Mouse (Mus musculus): ENCODE data around the gene Gm48552. TPM values are rescaled to one million over a fixed set of nuclear protein-coding genes. Genes with fewer than 3 reads are reported as not detected.
A peak's percentile ranks its signal among the peaks of the same experiment; 100 is the strongest.

The Gm48552 gene
- polyA plus RNA-seq, 1 experiment from 2014 or later: 0.91 TPM

- ATAC-seq (replicated peaks; ENCODE audit: insufficient number of reproducible peaks, insufficient read depth, low FRiP score, low read depth): peak; percentile 94
- under 1% methylated on average over 54 of the region's 54 CpGs for WGBS
- Histone ChIP-seq H3K27ac (peak within 1 kb of the TSS; percentile 83), H3K4me1 (replicated peaks) (peaks cover 43% of the 10 kb centered on the region), H3K27me3 (no peaks in the 10 kb centered on the region), H3K4me3 (peak within 1 kb of the TSS; percentile 73), H3K9ac (peak within 1 kb of the TSS; percentile 90), H3K9me3 (replicated peaks) (no peaks in the 10 kb centered on the region), H3K4me2 (peak within 1 kb of the TSS; percentile 73), H3K36me3 (peaks cover 20% of the 10 kb centered on the region; the same call in 1 of the 2 replicates)
Measured at GRCm38 (mm10) chr10:81350351-81351063, 38.3 kb upstream of the Gm48552 start, which contains the start of gene Hmg20b. Hmg20b (minus strand) TSS chr10:81350480.

- H3K9me3 ChIP-seq (replicated peaks): no peaks in the 10 kb centered on the region
- peaks cover 44% of the 10 kb centered on the region for H3K4me1 ChIP-seq (replicated peaks)
- ATAC-seq (replicated peaks; ENCODE audit: insufficient number of reproducible peaks, insufficient read depth, low FRiP score, low read depth): no peak
- WGBS: 18% methylated on average over 9 of the region's 9 CpGs
- H3K4me2 ChIP-seq: no peak overlapping the region
- no peak overlapping the region for H3K27ac ChIP-seq
- peaks cover 7% of the 10 kb centered on the region; the same call in 1 of the 2 replicates for H3K36me3 ChIP-seq
- H3K27me3 ChIP-seq: no peaks in the 10 kb centered on the region
- H3K4me3 ChIP-seq: no peak overlapping the region
- no peak overlapping the region for H3K9ac ChIP-seq
Measured at GRCm38 (mm10) chr10:81351678-81352291, 37.0 kb upstream of the Gm48552 start.

DNA sequence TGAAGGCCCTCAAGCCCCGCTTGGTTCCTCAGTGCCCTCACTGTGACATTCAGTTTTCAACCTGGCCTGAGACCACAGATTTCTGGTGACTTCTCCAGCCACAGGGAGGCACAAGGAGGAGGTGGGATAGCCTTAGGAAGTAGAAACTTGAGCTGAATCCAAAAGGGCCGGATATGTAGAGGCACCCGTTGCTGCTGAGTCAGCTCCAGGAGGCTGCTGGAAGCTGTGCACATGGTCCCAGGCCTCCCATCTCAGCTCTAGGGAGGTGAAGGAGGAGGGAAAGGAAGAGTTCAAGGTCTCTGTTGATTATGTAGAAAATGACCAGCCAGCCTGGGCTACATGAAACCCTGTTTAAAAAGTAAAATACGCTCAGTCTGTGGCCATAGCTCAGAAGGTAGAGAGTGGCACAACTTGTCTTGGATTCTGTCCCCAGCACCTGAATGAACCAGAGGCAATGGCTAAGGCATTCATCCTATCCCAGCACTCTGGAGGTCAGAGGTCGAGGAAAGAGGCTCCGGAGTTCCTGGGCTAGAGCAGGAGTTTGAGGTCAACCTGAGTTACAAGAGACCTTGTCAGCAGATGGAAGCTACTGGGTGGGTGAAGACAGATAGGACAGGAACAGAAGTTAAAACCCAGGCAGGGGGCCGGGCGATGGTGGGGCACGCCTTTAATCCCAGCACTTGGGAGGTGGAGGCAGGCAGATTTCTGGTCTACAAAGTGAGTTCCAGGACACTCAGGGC lies 33.9 kb upstream of the Gm48552 start:
- H3K4me3 ChIP-seq: no peak overlapping the region
- no peaks in the 10 kb centered on the region for H3K36me3 ChIP-seq
- no peak for ATAC-seq (replicated peaks; ENCODE audit: insufficient number of reproducible peaks, insufficient read depth, low FRiP score, low read depth)
- 64% methylated on average over 9 of the region's 9 CpGs for WGBS
- H3K9me3 ChIP-seq (replicated peaks): no peaks in the 10 kb centered on the region
- H3K4me1 ChIP-seq (replicated peaks): peaks cover 40% of the 10 kb centered on the region
- H3K27ac ChIP-seq: peak overlapping the region; percentile 37; the same call in 1 of the 2 replicates
- H3K27me3 ChIP-seq: no peaks in the 10 kb centered on the region
- H3K9ac ChIP-seq: no peak overlapping the region
- no peak overlapping the region for H3K4me2 ChIP-seq

DNA sequence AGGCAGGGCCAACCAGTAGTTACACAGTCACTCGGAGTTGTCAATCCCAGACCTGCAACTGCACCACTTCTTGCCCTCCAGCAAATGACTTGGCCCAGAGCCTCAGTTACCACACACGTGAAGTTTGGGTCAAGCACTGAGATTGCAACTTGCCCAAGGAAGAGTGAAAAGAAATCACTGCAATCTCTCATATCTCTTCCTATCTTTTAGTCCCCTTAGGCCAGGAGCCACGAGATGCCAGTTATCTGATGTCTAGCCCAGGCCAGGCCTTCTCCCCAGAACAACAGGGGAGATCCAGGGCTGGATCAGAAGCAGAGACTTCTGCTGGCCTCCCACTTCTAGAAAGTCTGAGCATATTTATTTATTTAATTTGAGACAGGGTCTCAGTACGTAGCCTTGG lies 33.3 kb upstream of the Gm48552 start:
- H3K4me2 ChIP-seq: no peak overlapping the region
- H3K36me3 ChIP-seq: no peaks in the 10 kb centered on the region
- no peak for ATAC-seq (replicated peaks; ENCODE audit: insufficient number of reproducible peaks, insufficient read depth, low FRiP score, low read depth)
- H3K27ac ChIP-seq: no peak overlapping the region
- no peak overlapping the region for H3K4me3 ChIP-seq
- H3K9ac ChIP-seq: no peak overlapping the region
- no peaks in the 10 kb centered on the region for H3K9me3 ChIP-seq (replicated peaks)
- 68% methylated on average over 4 of the region's 4 CpGs for WGBS
- no peaks in the 10 kb centered on the region for H3K27me3 ChIP-seq
- H3K4me1 ChIP-seq (replicated peaks): peaks cover 46% of the 10 kb centered on the region

- 50% methylated on average over 12 of the region's 12 CpGs for WGBS
- Histone ChIP-seq H3K27me3 (no peaks in the 10 kb centered on the region), H3K36me3 (no peaks in the 10 kb centered on the region), H3K9ac (peak overlapping the region; percentile 8; the same call in 1 of the 2 replicates), H3K9me3 (replicated peaks) (no peaks in the 10 kb centered on the region), H3K4me1 (replicated peaks) (peaks cover 49% of the 10 kb centered on the region), H3K4me2 (peak overlapping the region; percentile 98), H3K4me3 (peak overlapping the region; percentile 95), H3K27ac (peak overlapping the region; percentile 46; the same call in 1 of the 2 replicates)
- ATAC-seq (replicated peaks; ENCODE audit: insufficient number of reproducible peaks, insufficient read depth, low FRiP score, low read depth): no peak
Measured at GRCm38 (mm10) chr10:81356352-81356990, 32.3 kb upstream of the Gm48552 start.

DNA sequence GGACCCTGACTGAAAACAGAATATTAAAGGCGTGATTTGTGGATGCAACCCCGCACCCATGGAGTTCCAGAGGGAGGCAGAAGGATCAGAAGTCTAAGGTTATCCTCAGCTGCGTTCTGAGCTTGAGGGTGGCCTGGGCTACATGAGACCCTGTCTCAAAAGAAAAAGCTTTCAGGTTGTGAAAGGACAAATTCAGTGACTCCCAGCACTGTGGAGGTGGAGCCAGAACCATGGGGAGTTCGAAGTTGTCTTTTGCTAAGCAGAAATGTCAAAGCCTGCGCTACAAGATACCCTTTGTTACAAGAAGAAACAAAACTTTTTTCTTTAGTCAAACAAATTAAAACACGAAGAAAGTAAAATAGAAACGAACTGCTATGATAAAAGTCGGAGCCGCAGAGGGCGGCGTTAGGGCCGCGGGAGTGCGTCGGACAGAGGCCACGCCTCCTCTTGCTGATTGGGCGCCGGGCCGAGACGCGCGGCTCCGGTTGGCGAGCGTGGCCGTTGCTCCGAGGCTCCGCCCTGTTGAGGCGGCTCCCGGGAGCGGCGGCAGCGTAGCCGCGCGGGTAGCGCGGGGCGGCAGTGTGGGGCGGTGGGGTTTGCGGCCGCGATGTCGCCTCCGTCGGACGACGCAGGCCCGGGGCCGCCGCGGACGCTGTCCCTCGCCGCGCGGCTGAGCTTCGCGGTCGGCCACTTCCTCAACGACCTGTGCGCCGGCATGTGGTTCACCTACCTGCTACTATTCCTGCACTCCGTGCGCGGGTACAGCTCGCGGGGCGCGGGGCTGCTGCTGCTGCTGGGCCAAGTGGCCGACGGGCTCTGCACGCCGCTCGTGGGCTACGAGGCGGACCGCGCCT lies 31.6 kb upstream of the Gm48552 start, which contains the start of gene Mfsd12:
Gene Mfsd12 (plus strand): TSS at position 501 of the 854 bp plus-strand sequence.
- no peaks in the 10 kb centered on the region for H3K27me3 ChIP-seq
- 2% methylated on average over 79 of the region's 79 CpGs for whole genome bisulfite sequencing
- peaks cover 54% of the 10 kb centered on the region for H3K4me1 ChIP-seq (replicated peaks)
- peak; percentile 81 for ATAC-seq (replicated peaks; ENCODE audit: insufficient number of reproducible peaks, insufficient read depth, low FRiP score, low read depth)
- H3K27ac ChIP-seq: peak within 1 kb of the TSS; percentile 78
- H3K4me2 ChIP-seq: peak within 1 kb of the TSS; percentile 98
- H3K4me3 ChIP-seq: peak within 1 kb of the TSS; percentile 95
- H3K36me3 ChIP-seq: no peaks in the 10 kb centered on the region
- no peaks in the 10 kb centered on the region for H3K9me3 ChIP-seq (replicated peaks)
- peak within 1 kb of the TSS; percentile 95 for H3K9ac ChIP-seq

DNA sequence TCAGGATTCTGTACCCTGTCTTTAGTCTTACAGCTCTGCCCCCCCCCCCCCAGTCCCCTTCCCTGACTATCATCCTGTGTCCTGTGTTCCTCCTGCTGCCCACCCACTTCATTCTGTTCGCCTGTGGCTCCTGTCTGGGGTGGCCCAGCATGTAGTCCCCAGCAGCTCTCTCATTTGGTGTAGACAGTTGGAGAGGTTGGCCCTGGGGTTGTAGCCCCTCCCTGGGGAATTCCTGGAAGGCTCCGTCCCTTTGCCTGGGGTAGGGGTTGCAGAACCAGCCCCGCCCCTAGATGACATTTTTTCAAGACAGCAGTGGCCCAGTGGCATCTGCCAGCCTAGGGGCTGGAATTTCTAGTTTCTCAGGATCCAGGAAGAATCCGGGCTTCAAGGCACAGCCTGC lies 30.6 kb upstream of the Gm48552 start:
- Histone ChIP-seq H3K27me3 (no peaks in the 10 kb centered on the region), H3K9me3 (replicated peaks) (no peaks in the 10 kb centered on the region), H3K9ac (peak overlapping the region; percentile 95), H3K4me2 (peak overlapping the region; percentile 98), H3K4me1 (replicated peaks) (peaks cover 64% of the 10 kb centered on the region), H3K36me3 (no peaks in the 10 kb centered on the region), H3K4me3 (peak overlapping the region; percentile 95), H3K27ac (peak overlapping the region; percentile 78)
- WGBS: 14% methylated on average over 4 of the region's 4 CpGs
- no peak for ATAC-seq (replicated peaks; ENCODE audit: insufficient number of reproducible peaks, insufficient read depth, low FRiP score, low read depth)

- H3K36me3 ChIP-seq: no peaks in the 10 kb centered on the region
- H3K27ac ChIP-seq: peak overlapping the region; percentile 78
- no peak for ATAC-seq (replicated peaks; ENCODE audit: insufficient number of reproducible peaks, insufficient read depth, low FRiP score, low read depth)
- peaks cover 71% of the 10 kb centered on the region for H3K4me1 ChIP-seq (replicated peaks)
- H3K9ac ChIP-seq: 0 out of 2 replicates have a peak overlapping the region, but pooled peaks have one; percentile 95
- H3K27me3 ChIP-seq: no peaks in the 10 kb centered on the region
- H3K4me2 ChIP-seq: peak overlapping the region; percentile 98
- H3K9me3 ChIP-seq (replicated peaks): no peaks in the 10 kb centered on the region
- H3K4me3 ChIP-seq: peak overlapping the region; percentile 95
- WGBS: 63% methylated on average over 1 of the region's 1 CpGs
Measured at GRCm38 (mm10) chr10:81358841-81359240, 30.0 kb upstream of the Gm48552 start.

DNA sequence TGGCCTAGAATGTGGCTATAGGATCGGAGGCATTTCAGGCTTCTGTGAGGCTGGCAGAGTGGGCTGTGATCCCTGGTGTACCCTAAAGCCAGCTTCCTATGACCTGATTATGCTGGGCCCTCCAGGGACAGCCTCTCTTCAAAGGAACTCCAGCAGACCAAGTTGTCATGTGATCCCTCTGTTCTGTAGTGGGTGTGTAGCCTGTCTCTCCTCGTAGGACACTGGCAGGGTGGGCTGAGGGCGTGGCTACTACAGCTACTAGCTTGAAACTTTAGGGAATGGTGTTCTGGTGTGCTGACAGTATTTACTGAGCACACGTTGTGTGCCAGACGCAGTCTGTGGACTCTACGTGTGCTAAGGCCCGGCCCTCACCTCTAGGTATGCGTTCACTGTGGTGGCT lies 28.1 kb upstream of the Gm48552 start:
- Histone ChIP-seq H3K4me3 (no peak overlapping the region), H3K27me3 (no peaks in the 10 kb centered on the region), H3K4me2 (0 out of 2 replicates have a peak overlapping the region, but pooled peaks have one; percentile 2), H3K36me3 (no peaks in the 10 kb centered on the region), H3K9ac (no peak overlapping the region), H3K9me3 (replicated peaks) (no peaks in the 10 kb centered on the region), H3K27ac (0 out of 2 replicates have a peak overlapping the region, but pooled peaks have one; percentile 2), H3K4me1 (replicated peaks) (peaks cover 88% of the 10 kb centered on the region)
- 54% methylated on average over 8 of the region's 8 CpGs for WGBS
- no peak for ATAC-seq (replicated peaks; ENCODE audit: insufficient number of reproducible peaks, insufficient read depth, low FRiP score, low read depth)

DNA sequence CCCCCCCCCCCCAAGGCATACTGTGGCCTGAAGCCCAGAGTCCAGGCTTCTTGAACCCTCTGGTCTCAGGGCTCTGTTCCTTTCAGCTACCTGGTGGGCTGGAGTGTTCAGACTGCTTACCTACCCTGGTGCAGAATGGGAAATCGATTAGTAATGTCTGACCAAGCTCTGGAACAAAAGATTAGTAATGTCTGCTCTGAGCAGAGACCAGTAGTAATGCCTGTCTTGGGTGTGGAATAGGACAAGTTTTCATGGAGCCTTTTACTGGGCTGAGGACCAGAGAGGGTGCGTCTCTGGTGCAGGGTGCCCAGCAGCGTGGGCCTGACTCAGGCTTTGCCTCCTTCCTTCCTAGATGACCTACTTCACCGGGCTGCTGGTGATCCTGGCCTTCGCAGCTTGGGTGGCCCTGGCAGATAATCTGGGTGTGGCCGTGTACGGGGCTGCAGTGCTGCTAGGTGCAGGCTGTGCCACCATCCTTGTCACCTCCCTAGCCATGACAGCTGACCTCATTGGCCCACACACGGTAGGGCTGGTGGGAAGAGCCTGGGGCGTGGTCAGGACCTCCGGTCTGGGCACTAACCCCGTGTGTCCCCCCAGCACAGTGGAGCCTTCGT lies 26.4 kb upstream of the Gm48552 start:
- no peak for ATAC-seq (replicated peaks; ENCODE audit: insufficient number of reproducible peaks, insufficient read depth, low FRiP score, low read depth)
- H3K4me3 ChIP-seq: peak overlapping the region; percentile 46; the same call in 1 of the 2 replicates
- peak overlapping the region; percentile 93 for H3K27ac ChIP-seq
- H3K36me3 ChIP-seq: peaks cover 8% of the 10 kb centered on the region
- H3K4me2 ChIP-seq: peak overlapping the region; percentile 83
- 53% methylated on average over 12 of the region's 12 CpGs for WGBS
- H3K4me1 ChIP-seq (replicated peaks): peaks cover 94% of the 10 kb centered on the region
- H3K9me3 ChIP-seq (replicated peaks): no peaks in the 10 kb centered on the region
- H3K27me3 ChIP-seq: no peaks in the 10 kb centered on the region
- H3K9ac ChIP-seq: peak overlapping the region; percentile 57; the same call in 1 of the 2 replicates

Measured in heart, embryonic 15.5 days (tissue).